Mouse (Mus musculus): ENCODE data around the gene Pmpca.

DNA sequence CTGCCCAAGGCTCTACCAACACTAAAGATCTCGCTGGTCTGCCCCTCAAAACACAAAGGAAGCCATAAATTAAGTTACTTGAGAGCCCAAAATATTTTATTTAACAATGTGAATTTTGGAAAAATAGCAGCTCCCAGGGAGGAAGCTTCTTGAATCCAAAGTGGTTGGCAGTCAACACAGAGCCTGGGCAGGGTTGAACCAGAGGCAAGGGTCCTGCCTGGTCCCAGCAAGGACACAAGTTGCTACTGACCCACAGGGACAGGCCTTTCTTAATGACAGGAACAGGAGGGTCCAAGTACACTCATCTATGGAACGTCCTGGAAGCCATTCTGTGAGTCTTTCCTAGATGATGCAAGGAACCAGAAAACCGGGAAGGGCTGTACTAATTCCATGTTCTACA lies 20.2 kb downstream of the Pmpca start:
- TF ChIP-seq CTCF (IDR thresholded peaks at IDR 0.05; ENCODE audit: borderline replicate concordance, extremely low read depth, insufficient read depth, insufficient read length) (no peak), POLR2A (IDR thresholded peaks at IDR 0.05; ENCODE audit: borderline replicate concordance, extremely low read depth, insufficient read depth, insufficient read length, poor library complexity, severe bottlenecking) (no peak)

Measured in brain, embryonic 14.5 days (tissue).